Mouse (Mus musculus) liver, embryonic 14.5 days (tissue): ENCODE measurements around the gene Cacybp.

Experiments
- CTCF ChIP-seq: IDR thresholded peaks from 2 replicates; pipeline ENCODE4 v1.5.1; 2016; ENCODE audit warnings: antibody characterized with exemption, low read depth, control low read depth
- EP300 ChIP-seq: IDR thresholded peaks from 2 replicates; pipeline ENCODE4 v1.6.1; 2016; ENCODE audit warnings: antibody characterized with exemption, low read depth

- no peak for TF ChIP-seq CTCF
- TF ChIP-seq EP300 = no peak
These were observed 7.2 kb downstream of the Cacybp start for GRCm38 (mm10) chr1:160205486-160205885.
